Mouse (Mus musculus): ENCODE measurements at regions not wholly inside any gene's neighbourhood (a gene's known extent, or its start where the extent isn't known, plus 50 kb on each side); places are given as distances from the start of the nearest gene placed in this dataset.

DNA sequence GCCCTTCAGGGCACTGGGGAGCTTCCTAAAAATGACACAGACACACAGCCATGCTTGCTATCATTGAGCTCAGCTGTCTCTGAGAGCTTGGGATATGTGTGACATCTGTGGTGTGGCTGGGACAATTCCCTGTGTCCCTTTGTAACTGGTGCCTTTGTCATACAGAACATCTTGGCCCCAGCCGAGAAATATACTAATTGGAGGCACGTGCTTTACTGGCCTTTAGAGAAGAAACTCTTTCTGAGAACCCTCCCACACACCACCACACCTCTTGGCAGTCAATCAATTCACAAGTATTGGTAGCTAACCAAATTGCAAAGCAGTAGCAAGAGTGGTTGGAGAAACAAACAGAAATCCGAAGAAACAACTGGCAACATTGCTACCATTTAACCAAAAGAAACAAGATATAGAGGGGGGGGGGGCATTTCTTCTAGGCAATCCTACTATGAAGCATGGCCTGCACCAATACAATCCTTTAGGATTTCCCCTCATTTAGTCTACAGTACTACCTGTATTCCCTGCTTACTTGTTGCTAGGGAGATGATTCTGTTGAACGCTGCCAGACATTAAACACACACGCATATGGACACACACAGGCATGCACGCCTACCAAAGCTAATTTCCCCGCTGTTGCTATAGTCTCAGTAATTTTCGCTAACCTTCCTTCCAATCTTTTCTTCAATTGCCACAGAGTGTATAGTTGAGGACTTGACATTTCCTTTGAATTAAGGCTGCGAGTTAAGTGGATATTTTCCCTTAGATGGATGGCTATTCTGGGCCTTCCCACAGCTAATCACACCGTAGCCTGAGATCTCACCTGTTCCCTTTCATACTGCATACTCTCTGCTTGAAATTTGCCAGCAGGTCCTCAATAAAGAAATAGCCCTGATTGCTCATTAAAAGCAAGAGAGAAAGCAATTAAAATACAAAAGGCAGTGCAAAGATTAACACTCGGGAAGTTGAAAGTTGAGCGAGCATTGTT, 625.3 kb upstream of the Cdh5 start:
- DNase-seq (ENCODE audit: extremely low read depth, insufficient read length, low spot score), result no peak

DNA sequence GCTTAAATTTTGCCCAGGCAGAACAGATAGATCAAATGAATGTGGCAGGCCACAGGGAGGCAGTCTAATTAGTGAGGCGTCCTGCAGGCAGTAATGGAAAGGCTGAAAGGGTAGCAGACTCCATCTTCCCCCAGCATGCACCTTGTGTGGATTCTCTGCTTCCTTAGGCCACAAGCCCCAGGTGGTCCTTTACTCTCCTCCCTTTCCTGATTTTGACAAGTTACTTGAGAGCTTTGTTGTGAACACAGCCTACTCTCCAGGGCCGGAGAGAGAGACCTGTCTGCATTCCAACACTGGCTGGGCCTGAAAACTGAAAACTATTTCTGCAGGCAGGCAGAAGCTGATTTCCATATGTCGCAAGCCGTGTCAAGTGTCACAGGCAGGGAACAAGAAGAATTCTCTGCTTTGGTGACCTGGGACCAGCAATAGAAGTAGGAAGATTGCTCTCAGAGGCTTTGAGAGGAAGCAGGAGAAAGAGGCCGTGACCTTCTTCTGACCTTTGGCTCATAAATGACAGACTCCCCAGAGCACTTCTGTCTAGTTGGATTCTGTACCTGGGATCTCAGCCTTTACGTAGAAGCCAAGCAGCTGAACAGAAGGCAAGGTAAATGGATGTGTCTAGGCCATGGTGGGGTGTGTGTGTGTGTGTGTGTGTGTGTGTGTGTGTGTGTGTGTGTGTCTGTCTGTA, 619.2 kb upstream of the Cdh5 start:
- no peak for DNase-seq (ENCODE audit: extremely low read depth, insufficient read length, low spot score)

DNA sequence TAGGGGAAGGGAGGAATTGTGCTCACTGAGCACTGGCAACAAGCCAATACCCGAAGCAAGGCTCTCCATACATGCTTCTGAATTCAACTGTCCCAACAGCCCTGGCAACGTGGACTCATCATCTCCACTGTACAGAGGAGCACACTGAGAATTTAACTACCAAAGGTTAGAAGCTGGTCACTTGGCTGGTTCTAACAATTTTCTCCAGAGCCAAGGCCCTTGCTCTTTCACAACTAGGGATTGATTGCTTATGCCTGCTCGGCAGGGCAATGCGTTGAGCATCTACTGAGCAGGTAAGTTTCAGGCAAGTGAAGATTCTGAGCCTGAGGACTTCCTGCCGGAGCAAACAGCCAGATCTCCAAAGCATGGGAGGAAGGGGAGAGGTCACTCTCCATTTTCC, 616.0 kb upstream of the Cdh5 start:
- DNase-seq (ENCODE audit: extremely low read depth, insufficient read length, low spot score), result no peak

DNA sequence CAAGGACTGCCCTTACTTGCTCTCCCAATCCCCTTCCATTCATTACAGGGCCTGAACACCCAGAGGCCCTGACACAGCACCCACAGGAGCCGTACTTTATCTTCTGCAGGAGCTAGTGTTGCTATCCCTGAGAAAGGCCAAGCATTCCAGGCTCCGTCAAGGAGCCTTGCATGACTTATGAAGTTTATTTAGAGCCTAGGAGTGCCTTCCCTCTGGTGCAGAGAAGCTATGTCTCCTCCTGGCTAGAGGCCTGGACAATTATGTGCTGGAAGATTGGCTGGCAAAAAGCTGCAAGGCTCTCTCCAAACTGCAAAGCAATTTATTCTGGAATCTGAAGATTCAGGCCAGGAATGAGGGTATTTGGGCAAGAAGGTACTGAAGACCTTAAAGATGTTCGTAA, 612.0 kb upstream of the Cdh5 start:
- DNase-seq (ENCODE audit: extremely low read depth, insufficient read length, low spot score), result no peak

DNA sequence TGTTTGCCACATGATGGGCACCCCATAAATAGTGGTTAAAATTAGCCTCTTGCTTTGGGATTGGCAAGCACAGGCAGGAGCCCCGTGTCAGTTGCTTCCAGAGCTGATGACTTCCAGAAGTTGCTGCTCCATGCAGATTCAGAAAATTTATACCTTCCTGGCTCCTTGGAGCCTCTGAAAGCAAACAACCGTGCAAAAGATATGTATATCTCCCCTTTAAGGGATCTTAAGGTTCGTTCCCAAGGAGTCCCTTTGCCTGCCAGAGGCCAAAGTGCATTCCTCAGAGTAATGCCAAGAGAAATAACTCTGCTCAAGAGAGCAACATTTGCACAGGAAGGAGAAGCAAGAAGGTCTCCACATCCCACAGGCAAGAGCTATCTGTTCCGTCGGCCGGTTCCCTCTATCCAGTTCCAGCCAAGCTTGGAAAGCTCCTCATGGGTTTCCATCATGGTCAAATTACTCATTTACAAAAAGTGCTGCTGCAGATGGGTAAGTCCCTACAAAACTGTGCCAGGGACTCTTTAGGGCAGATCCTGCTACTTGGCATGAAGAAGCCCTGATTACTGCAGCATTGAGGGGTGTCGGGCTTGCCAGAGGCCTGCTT, 608.4 kb upstream of the Cdh5 start:
- DNase-seq (ENCODE audit: extremely low read depth, insufficient read length, low spot score), result no peak

DNA sequence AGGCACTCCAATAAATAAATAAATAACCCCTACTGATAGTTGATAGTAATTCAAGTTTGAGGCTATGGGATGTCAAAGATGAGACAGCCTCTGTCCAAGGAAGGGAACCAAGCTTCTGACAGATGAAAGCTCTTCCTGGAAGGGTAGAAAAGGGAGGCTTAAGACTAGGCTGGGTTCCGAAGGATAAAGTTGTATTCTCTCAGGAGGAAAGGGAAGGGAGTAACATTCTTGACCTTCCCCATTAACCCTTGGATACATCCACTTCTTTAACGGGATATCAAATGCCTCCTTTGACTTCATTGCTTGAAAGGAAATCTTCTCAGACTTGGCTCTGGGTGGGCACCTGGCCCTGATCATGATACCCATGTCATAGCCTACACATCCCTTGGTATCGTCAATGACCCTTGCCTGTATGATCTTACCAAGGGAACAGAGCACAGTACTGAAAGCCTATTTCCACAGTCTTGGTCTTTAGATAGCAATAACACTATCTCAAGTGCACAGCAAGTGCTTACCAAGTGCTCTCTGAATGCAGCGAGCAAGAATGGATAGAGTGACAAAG, 607.4 kb upstream of the Cdh5 start:
- no peak for DNase-seq (ENCODE audit: extremely low read depth, insufficient read length, low spot score)

DNA sequence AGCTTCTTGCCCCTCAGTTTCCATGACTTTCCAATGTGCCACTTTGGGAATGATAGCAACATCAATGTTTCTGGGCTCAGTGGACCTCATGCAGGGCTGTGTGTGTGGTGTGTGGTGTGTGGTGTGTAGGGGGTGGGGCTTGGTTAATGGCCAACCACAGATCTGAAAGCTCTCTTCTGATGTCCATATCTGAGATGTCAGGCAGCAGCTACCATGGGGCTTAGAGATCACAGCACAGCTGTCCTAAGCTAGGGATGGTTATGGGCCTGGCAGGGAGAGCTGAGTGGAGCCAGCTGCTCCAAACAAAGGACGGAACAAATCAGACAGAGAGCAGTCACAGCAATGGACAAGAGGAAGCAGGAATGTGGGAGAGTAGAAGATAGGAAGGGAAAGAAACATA, 606.8 kb upstream of the Cdh5 start:
- DNase-seq (ENCODE audit: extremely low read depth, insufficient read length, low spot score), result no peak

DNA sequence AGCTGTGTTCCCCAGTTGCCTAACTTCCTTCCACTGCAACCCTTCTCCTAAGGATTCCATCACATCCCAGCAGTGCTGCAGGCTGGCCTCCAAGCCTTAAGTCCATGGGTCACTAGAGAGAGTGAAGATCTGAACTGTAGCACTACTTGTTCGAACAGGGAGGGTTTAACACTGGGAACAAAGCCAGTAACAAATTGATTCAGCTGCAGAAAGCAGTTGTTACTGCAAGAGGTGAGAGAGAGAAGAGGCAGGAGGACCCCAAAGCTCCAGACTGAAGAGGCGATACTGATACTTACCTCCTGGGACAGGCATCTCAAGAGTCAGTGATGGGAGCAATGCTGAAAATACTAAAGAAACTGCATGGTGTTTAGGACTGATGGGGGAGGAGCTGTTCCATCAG, 600.1 kb upstream of the Cdh5 start:
- DNase-seq (ENCODE audit: extremely low read depth, insufficient read length, low spot score), result no peak

DNA sequence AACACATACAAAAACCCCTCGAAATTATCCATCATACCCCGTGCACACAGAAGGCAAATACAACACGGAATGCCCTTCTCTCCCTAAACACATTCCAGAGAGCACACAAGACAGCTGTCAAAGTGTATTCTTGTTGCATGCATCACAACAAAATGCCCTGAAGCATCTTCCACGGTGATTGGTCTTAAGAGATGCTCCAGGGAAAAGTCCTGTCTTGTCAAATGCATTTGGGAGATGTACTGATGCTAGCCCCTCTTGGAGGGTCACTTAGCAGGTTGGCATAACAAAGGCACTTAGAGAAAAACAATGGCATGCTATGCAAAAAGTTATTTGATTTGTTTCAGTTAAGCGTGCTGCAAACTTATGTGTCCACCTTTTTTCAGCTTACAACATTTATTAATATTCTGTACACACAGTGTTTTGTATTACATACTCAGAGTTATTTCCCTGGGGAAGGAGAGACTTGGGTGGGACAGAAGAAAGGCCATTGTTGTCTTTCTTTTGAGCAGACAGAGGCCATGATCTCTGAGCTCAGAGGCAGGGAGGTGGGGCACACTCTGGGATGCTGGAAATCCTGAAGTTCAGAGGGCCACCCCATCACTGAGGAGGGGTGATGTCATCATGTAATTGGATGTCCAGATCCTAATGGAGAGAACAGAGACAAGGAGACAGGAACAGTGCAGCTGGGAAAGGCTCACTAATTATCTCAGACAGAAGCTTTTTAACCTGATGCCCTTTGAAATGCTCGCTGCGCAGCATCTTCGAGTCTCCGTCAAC, 598.2 kb upstream of the Cdh5 start:
- DNase-seq (ENCODE audit: extremely low read depth, insufficient read length, low spot score), result no peak

DNA sequence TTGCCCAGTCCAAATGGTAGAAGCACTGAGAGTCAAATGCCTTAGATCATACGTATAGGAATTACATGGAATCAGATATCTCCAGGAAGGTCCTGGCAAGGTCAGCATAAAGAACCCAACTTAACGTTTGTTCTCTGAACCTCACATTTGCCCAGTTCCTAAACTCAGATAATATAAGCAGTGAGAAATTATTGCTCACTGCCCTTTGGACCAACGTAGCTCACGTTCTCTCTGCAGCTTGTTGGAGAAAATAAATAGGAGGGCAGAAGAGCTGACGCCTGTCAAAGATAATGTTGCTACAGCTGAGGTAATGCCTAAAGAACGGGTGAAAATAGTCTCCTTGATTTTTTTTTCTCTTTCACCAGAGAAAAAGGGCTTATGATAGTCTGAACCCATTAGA, 595.1 kb upstream of the Cdh5 start:
- DNase-seq (ENCODE audit: extremely low read depth, insufficient read length, low spot score), result no peak

DNA sequence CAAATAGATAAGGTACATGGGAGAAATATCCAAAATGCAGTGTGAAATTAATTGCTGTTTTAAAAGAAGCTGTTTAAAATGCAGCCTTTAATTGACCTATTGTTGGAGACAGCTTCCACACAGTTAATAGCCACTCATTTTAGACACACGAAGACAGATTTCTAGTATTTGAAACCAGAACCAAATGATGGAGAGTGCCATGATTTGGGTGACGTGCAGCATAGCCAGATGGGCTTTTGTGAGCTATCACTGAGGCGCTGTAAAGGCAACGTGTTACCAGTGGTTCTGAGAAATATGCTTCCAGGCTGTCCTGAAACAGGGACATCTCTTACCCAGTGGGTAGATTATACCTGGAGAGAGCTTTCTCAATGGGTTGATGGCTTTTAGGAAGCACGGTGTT, 594.4 kb upstream of the Cdh5 start:
- DNase-seq (ENCODE audit: extremely low read depth, insufficient read length, low spot score), result no peak

DNA sequence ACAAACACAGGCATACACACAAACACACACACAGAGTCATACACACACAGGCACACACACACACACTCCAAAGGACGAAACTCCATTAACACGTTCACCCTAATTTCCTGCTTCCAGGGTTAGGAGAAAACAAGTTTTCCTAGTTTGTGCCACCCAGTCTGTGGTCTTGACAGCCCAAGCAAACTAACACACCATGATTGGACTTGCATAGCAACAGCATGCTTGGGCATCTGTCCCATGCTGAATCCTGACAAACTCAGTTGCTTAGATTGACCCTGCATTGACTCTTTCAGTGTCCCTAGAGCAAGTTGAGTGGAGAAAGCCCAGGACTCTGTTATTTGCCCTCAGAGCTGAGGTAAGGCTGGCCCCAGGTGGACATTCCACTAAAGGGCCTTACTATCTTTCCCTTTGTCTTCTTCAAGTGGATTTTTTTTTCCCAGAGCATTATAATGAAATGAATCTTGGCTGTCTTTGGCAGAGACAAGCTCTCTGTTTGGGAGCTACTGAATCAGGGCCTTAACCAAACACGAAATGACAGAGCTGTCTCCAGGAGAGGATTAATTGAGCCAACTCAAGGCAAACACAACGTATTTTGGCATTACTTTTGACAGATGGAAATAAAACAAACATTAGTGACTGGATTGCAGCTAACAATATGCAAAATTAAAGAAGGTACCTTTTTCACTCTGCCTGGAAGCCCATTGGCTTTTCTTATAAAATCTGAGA, 581.1 kb upstream of the Cdh5 start:
- no peak for DNase-seq (ENCODE audit: extremely low read depth, insufficient read length, low spot score)

DNA sequence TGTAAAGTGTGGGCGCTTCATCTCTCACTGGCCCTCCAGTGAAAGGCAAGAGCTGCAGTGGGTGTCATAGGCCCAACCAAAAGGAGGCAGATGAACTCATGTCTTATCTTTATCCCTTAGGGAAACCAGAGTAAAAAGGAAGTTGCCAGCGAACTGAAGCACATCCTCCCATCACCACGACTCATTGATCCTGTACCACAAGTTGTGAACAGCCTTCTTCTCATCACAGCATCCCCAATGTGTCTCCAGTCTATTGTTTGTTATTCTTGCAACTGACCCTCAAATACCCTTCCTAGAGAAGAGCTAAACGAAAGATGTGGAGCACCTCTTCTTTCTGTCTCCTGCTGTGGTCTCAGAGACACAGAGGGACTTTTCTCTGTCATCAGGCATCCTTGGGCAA, 570.5 kb upstream of the Cdh5 start:
- DNase-seq (ENCODE audit: extremely low read depth, insufficient read length, low spot score), result no peak

DNA sequence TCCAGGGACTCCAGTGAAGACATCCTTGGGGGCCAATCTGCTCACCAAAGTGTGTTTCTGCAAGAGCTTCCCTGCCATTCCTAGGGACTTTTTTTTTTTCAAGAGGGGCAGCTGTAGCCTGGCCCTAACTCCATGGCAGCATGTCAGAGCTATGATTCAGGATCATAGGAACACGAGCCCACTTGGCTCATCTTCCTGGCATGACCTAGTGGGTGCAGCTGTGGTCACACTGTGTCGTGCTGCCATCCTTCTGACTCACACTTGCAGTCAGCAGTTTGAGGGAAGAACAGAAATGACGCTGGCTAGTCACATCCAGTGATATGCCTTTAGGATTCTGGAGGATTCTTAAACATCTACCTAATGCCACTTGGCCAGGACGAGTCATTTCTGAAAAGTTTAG, 566.5 kb upstream of the Cdh5 start:
- DNase-seq (ENCODE audit: extremely low read depth, insufficient read length, low spot score), result peak; percentile 25

DNA sequence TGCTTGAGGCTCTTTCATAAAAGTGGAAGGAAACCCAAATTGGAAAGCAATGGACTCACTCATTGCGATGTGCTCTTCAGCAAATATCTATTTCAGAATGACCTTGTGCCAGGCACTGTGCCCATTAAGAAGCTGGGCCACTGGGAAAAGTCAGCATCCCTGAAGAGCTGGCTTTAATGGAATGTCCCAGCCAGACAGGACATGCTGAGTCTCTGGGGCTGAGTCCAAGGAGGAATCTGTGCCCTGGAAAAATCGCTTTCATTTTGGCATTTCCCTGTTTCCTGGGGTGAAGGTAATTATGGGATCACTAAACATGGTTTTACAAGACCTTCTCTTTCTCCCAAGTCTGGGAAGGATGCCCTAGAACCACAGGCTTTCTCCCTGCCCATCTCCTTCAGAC, 564.6 kb upstream of the Cdh5 start:
- DNase-seq (ENCODE audit: extremely low read depth, insufficient read length, low spot score), result no peak

DNA sequence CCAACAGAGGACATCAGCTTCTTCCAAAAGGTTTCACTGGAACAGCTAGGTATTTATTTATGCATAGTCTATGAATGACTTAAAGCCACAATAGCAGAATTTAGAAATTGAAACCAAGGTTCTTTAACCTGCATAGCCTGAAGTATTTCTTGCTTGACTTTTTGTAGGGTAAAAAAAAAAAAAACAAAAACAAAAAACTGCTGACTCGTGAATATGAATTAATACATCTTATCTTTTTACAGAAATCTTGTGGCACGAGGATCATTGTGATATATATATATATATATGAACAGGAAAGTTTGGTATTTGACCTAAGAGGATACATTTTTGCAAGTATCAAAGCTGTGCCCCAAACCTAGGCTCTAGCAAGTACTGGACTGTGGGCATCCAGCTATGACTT, 559.5 kb upstream of the Cdh5 start:
- no peak for DNase-seq (ENCODE audit: extremely low read depth, insufficient read length, low spot score)

DNA sequence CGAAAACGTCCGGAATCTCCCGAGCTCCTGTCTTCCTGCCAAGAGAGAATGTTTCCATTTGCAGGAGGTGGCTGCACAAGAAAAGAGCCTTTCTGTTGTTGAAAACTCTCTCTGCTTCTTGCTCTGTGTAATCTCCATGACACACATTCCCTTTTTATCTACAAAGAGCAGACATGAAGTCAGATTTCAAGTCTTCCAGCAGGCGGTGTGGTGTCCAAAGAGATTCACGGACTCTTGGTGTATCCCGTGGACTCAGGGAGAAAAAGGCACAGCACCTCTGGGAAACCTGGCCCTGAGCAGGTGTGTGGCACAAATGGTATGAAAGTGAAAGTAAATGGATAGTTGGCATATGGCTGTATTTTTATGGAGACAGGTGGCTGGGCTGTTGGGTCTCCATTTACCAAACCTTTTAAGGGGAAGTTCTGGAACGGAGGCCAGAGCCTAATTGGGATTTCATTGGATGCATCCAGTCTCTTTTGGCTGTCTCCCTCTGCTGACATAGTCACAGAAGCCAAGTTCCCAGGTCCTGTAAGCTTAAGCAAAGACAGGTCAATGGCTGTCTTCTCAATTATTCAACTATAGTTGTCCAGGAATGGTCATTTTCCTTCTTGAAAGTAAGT, 549.4 kb upstream of the Cdh5 start:
- no peak for DNase-seq (ENCODE audit: extremely low read depth, insufficient read length, low spot score)

DNA sequence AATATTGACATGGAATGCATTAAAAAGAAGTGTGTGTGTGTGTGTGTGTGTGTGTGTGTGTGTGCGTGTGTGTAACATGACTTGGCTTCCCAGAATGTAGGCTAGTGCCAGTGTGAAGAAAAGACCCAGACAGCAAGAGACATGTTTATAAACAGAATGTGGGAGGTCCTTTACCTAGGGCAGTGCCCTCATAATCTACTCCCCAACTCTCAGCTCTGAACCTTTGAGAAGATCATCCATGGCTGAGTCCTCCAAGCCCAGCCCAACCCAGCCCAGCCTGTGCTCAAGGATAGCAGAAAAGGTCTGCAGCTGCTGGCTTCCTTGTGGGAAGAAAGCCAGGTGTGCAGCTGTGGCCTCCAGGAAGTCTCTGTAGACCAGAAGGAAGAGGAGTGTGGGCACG, 539.8 kb upstream of the Cdh5 start:
- no peak for DNase-seq (ENCODE audit: extremely low read depth, insufficient read length, low spot score)

DNA sequence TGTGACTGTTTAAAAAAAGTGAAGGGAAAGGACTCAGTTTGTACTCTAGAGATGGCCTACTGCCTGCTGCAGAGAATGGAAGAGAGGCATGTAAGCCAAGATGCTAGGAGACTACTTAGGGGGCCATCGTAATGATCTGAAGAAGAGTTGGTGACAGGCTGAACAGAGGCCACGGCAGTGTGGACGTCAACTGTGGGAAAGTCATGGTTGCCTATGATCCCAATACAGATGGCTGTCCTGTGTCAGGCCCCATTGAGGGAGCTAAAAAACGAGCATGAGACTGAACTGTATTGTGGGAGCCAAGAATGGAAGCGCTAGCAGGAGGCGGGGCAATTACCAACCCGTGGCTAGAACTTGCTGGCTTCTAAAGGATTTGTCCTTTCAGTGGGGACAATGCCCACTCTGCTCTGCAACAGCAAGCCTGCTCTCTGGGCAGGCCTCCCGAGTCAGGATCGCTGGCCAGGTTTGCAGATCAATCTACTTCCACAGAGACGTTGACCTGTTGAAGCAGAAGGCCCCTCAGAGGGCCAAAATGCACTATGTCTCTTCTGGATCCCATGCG, 530.5 kb upstream of the Cdh5 start:
- DNase-seq (ENCODE audit: extremely low read depth, insufficient read length, low spot score), result no peak

All from 3134 (cell line).